Mouse (Mus musculus): ENCODE measurements around the gene Dsn1.

Dsn1 gene

DNA sequence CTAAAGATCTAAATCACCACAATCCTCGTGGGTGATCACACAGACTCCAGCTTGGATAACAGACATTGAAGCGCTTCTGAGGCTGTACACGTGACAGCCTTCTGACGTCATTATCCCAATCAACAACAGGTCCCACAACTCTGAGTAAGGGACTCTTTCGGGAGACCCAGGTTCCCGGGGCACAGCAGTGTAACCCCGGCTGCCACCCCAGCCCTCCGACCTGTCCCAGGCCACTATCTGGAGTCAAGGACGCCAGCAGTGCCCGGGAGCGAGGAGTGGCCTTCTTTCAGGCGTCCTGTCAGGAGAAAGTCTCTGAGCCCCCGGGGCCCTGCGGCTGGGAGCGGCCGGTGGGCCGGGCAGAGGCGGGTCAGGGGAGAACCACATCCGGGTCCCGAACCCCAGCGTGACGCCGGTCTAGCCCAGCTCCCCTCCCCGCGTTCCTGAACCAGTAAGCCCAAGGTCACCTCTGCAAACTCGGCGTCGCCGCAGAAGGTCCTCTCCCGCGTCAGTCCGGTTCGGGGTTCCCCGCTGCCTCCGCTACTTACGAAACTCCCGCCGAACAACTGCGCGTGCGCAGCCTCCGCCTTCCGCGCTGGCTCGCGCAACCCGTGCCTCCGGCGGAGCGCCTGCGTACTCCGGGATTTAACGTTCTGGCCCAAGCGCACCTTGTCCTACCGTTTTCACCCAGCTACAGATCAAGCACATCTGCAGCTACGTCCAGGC, at the start of gene Dsn1:
Gene Dsn1 (minus strand): TSS at position 644 of the 723 bp plus-strand sequence.
- DNase-seq = peak; percentile 87

DNA sequence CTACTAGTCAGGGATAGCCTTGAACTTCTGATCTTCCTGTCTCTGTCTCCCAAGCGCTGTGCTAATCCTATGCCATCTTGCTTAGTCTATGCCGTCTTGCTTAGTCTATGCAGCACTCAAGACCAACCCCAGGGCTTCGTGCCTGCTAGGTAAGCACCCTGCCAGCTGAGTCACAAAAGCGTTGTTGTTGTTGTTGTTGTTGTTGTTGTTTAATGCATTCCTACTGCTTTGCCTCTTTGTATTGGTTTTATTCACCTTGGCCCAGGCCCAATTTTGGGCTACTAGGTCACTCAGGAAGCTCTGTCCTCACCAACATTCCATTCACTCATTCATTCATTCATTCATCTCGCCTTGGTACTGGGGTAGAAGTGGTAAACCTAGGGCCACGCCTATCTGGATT, 48.8 kb upstream of the Dsn1 start:
- DNase-seq = no peak

DNA sequence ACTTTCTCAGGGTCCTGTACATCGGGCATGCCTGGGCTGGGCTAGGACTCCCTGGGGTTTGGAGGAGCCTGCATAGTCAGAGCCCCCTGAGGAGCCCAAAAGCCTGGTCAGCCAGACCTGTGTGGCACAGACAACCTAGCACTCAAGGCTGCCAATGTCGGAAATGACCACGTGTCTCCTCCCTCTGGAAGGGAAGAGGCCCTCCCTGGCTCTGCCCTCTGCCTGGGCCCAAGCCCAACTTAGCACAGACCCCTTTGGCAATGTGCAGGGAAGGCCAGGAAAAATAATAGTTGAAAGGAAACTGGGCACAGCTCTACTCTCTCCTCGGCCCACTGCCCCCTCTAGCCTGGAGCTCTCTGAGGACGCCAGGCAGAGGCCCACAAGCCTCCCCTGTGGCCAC, 47.9 kb upstream of the Dsn1 start:
- peak; percentile 59 for DNase-seq

DNA sequence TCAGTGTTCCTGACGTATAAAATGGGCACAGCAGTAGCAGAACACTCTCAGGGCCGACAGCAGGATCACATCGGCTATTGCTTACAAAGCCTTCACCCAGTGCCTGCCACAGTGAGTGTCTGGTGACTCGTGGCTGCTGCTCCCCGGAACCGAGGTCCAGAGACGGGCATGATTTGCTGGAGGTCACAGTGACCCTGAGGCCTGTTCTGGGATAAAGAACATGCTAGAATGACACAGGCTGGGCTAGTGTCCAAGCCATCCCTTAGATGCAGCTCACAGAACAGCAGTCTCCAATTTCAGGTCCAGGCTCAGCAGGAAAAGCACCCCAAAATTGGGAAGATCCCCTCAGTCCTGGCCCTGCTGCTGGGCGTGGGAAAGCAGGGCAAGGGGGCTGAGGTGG, 47.3 kb upstream of the Dsn1 start:
- DNase-seq = no peak

DNA sequence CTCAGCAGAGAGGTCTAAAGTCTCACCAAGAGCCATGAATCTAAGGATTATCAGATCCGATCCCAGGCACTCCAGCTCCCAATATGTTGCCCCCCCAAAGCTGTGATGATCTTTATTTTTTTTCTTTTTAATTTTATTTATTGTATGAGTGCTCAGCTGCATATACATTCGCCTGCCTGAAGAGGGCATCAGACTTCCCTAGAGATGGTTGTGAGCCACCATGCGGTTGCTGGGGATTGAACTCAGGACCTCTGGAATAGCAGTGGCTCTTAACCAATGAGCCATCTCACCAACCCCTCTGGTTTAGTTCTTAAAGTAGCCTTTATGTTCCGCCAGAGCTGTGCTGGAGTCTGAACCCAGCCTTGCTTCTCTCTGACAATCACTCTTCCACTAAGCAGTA, 46.8 kb upstream of the Dsn1 start:
- no peak for DNase-seq

DNA sequence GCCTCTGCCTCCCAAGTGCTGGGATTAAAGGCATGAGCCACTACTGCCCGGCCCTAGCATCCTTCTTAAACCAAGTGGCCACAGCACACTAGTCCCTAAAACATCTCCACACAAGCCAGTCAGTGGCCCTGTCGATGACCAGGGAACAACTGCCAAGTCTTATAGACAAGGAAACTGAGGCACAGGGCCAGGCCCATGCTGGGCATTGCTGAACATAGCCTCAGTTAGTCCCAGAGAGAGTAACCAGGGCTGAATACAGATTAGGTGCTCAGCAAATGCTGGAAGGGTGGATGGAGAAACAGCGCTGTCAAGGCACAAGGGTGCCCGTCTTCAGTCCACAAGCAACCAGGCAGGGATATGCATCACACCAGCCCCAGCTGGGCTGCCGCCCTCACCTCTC, 46.2 kb upstream of the Dsn1 start:
- no peak for DNase-seq

DNA sequence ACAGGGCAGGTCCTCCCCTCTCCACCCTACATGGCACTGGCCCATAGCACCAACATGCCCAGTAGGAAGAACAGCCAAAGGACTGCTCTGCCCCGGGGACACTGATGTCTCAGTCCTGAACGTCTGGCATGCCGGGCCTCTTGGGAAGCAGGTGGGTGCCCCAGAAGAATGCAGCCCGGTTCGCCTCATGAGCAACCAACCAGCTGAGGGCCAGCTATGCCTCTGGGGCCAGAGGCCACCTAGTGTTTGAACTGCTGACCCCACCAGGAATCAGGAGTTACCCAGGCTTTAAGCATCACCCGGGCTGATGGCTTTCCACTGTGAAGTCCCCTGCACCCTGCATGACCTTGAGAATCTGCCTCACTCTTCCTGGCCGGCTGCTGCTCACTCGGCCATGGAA, 45.5 kb upstream of the Dsn1 start:
- no peak for DNase-seq

DNA sequence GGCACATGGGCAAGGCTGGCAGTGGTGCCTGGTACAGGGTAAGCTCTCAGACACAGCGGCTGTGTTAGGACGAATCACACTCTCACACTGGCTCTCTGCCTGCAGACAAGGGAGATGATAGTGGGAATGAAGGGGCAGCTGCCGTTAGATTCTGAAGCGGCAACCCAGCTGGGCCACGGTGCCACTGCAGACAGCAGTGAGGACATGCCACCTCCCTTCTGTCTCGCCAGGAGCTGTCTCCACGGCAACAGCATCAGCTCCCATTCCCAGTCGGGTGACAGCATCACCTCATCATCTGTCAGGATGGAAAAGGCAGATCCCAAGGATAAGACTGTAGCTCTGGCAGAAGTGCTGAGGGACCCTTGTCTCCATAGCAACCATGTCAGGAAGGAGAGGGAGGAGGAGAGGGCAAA, 42.9 kb upstream of the Dsn1 start:
- DNase-seq = no peak

DNA sequence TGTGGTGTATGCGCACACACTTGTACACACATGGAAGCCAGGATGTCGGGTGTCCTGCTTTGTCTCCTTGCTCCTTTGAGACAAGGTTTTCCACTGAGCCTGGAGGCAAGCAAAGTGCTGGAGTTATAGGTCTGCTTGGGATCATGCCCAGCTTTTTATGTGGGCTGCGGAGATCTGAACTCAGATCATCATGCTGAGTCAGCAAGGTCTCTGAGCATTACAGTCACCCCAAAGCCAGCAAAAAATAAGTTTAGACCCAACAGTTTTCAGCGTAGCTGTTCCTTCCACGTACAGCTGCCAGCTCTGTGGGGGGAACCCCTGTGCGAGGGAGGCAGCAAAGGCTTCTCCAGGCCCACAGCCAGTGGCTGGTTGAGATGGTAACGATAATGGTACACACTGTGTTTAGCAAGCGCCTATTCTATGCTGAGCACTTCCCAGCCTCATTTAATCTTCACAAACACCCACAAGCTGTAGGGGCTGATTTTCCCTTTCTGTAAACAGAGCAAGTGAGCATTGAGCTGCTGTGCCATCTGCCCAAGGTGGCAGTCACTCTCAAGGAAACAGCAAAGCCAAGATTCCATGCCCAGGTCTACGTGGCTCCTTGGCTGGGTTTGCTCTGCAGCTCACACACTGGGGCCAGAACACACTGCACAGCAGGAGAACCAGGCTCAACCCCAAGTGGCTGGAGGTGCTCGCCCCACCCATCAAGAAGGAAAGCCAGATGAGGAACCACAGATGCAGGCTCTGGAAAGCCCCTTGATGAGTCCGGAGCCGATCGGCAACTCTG, 41.6 kb upstream of the Dsn1 start:
- peak; percentile 56 for DNase-seq

DNA sequence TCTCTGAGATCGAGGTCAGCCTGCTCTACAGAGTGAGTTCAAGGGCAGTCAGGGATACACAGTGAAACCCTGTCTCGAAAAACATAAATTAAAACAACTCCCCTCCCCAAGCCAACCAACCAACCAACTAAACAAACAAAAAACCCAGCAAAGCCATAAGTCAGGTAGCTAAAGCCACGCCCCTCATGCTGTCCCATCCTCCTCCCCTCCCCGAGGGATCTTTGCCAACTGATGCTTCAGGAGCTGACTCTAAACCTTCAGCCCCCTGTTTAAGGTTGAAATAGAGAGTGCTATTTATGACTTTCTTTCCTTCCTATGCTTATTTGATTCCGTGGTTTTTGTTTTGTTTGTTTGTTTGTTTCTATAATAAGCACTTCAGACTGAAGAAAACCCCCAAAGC, 40.0 kb upstream of the Dsn1 start:
- no peak for DNase-seq

DNA sequence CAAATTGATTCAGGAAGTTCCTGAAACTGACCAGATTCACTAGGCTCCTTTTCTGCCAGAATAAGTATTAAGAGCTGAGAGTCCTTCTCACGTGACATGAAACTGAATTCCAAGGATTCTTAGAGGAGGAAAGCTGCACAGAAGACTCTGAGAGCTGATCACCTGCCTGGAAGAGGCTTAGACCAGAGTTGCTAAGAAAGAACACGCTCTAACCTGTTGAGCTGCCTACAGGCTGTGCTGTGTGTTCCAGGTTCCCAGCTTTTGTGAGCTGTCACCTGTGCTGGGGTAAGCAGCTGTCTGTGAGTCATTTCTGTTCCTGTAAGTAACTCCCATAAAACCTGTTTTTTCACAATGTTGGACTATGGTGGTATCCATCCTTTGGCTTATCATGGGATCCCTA, 39.0 kb upstream of the Dsn1 start:
- DNase-seq = no peak

DNA sequence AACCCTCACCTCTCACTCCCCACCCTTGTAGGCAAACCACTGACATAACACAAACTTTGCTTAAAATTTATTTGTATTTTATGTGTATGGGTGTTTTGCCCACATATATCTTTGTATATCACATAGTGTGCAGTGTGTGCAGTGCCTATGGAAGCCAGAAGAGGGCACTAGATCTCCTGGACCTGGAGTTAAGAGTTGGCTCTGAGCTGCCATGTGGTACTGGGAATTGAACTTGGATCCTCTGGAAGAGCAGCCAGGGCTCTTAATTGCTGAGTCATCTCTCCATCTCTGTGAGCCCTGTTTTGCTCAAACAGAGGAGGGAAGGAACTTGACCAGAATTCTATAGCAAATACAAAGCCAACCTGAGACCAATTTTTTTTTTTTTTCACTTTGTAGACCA, 37.0 kb upstream of the Dsn1 start:
- no peak for DNase-seq

DNA sequence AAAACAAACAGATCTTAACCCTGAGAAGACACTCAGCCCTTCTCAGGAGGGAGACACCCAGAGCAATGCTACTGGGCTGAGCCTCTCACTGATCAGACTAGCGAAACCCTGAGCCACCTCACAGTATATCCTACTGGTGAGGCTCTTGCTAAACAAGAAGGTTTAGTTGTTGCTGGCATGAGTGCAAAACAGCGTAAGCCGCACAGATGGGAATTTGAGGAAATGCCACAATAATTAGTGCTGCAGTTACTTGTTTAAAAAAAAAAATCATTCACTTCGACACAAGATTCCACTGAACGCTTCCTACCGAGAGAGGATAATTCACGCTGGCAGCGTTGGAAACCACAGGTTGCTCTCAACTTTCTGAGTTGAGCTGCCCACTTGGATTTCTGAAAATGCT, 36.6 kb upstream of the Dsn1 start:
- no peak for DNase-seq

DNA sequence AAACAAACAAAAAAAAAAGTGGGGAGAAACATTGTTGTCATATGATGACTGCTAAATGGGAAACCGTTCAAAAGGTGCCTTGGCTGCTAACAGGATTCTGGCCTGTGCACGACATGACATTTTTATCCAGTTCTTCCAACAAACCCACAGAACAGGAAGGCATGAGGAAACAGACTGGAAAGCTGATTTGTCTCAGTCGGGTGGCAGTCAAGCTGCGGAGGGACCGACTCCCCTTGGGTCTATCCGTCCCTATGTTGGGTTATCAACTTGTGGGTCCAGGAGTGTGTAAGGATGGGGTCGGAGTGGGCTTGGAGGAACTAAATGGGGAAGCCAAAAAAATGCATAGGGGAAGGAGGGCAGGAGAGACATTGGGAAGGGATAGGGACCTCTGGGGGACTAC, 34.5 kb upstream of the Dsn1 start:
- no peak for DNase-seq

DNA sequence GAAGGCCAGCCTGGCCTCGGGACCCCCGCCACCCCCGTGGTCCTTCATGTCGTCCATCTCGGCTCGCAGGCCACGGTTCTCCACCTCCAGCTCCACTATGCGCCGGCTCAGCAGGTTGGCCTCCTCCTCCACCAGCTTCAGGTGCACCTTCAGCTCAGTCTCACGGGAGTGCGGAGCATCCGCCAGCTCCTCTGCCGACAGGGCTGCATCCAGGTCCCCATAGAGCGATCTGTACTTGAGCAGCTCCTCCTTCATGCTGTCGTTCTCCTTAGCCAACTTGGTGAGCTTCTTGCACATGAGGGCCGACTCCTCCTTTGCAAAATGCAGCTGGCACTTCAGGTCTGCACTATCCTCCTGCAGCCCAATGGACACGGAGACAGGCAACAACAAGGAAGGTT, 33.7 kb upstream of the Dsn1 start:
- DNase-seq = no peak

DNA sequence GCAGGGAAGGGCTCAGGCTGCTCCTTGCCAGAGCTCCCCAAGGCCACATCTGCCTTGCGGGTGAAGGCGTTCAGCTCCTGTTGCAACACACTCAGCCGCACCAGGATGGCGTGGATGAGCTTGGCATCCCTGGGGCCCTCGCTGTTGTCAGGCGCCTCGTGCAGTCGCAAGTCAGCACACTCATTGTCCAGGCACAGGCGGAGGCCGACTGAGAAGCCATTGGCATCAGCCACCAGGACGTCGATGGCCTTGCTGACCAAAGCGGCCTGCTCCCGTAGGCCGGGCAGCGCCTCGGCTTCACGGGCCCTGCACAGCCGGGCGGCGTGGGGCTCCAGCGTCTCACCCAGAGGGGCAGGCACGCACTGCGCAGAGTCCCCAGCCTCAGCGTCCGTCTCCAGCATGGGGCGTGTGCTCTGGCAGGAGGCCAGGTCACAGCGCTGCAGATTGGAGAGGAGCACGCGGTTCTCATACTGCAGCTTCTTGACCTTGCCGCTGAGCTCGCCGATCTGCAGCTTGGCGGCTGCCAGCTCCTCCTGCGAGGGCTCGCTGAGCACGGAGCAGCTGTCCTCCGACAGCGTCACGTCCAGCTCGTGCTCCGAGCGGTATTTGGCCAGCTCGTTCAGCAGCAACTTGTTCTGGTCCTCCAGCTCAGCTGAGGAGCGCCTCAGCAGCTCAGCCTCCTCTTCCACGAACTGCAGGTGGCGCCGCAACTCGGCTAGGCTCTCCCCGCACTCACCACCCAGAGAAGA, 33.1 kb upstream of the Dsn1 start:
- no peak for DNase-seq

DNA sequence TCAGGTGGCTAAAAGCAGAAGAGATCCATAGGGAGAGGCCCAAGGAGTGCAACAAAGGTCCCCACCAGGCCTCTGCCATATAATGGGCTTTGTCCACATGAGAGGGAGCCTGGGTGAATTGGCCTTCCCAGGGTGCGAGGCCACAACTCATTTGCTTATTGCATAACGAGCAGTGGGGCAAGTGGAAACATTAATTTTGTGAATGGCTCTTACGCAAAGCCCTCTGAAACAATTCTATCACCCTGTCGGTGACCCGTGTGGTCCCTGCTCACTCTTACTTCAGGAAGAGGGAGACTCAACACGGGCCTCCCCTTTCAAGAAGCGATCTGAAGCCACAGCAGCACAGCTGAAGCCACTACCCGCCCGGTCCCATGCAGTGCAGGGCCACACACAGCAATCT, 30.3 kb upstream of the Dsn1 start:
- DNase-seq = no peak

DNA sequence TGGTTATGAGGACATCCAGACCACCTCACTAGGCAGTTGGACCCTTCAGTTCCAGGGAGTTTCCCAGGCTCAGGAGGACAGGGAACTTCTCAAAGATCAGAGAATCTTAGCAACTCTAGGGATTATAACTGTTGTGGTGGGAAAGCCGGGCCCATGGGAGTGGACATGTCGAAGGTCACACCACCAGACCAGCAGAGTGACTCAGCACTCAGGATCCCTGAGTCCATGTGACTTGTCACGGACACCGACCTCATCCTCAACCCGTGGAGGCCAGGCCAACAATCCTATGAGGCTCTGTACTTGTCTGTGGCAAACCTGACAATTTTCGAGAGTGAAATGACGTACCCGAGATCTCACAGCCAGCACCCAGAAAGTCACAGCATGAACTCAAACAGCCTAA, 29.4 kb upstream of the Dsn1 start:
- DNase-seq = no peak

DNA sequence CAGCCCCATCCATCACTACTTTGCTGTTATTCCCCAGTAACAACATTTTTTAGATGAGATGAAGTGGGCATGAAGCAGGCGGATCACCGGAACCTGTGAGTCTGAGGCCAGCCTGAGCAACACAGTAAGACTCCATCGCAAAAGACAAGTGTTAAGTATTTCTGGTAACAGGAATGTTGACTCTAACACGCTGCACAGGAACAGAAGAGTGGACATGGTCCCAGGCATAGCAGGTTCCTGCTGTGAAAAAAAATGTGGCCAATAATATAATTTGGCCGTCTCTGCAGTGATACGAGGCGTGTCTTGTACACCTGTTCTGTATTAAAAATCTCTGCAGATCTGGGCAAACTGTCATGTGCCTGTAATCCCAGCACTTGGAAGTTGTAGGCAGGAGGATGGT, 28.4 kb upstream of the Dsn1 start:
- peak; percentile 75 for DNase-seq

DNA sequence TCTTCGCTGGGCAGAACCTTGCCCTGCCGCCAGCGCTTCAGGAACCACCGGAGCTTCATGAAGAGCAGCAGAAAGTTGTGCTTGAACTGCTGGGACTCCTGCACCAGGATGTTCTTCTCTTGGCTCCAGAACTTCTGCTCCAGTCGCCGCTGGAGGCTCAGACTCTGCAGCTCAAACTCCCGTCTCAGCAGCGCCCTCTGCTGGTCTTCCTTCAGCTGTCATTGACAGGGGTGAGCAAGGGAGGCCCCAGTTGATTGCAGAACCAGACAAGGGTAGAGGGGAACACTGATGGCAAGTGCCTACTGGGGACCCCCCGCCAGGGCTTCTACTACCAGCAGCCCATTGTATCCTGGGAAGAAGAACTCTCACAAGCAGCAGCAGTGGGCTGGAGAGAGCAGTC, 23.9 kb upstream of the Dsn1 start:
- DNase-seq = peak; percentile 83

DNA sequence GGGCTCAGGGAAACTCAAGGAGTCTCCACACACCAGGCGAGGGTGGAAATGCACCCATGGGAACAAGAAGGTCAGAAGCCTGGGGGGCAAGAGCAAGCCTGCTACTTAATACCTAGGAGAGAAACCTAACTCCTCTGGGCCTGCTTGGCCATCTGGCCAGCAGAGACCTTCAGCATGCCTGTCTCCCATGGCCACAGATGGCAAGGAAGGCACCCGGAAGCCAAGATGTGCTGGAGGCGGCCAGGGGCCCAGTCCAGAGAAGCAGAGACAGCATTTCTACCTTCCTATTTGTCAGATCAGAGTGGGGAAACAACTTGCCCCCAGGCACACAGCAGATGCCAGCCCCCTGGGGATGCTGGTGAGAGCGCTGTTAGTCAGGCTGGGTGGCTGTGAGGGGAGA, 21.3 kb upstream of the Dsn1 start:
- DNase-seq = no peak

DNA sequence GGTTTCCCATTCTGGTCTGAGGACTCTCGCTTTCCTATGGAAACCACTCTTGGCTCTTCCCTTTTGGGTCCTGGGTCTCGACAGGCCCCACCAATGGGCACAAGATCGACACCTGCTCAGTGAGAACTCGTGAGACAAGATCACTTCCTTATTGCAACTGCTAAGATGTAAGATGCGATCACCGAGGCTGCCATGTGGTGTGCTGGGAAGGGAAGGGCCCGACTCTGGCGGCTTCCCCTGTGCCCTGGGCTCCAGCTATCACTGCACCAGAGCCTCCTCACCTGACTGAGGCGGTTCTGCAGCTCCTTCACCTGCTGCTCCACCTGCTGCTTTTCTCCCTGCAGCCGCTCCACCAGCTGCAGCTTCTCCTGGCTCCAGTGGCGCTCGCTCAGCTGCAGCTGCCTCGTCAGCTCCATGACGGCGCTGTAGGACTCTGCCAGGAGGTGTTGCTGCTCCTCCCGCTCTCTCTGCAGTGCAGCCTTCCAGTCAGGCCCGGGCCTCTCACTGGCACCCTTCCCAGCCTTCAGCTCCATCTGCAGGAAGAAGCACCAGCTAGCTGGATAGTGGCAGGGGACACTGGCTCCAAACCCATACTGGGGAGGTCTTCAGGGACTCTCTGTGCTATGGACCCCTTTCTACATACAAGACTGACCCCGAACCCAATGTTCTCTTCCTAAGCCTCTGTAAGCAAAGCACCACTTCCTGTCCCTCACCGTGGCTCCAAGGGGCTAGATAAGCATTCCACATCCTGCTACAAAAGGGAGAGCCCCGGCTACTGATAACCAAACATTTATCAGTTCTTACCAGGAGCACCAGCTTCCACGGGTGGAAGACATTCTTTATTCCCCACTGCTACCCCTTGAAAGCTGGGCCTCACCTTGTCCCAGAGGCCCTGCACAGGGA, 20.4 kb upstream of the Dsn1 start:
- peak; percentile 83 for DNase-seq

DNA sequence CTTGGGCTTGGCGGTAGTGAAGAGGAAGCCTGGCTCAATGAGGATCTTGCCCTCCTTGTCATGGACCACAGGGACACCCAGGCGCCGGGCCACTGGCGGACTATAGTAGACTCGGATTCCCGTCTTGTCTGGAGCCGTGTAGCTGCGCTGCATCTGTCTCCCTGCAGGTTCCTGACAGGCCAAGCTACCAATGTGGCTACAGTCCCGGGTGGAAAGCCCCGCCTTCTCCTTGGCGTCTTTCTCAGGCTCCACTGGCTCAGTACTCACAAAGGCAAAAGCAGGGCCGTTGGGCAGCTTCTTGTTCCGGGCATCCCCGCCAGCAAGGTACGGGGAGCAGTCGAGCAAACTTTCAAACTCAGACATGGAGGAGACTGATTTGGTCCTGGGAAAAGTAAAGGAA, 14.2 kb upstream of the Dsn1 start:
- DNase-seq = no peak

All from cerebellum, adult 11 months (tissue).